Mouse (Mus musculus) intestine, embryonic 15.5 days (tissue): ENCODE data around the gene Ascc1. TPM values are rescaled to one million over a fixed set of nuclear protein-coding genes. Genes with fewer than 3 reads are reported as not detected.

Source experiments
- ATAC-seq: fragments of 200-750 bp; cut with Nextera tagmentation; 2 replicates; pipeline ENCODE4 v1.8.0; 2017; ENCODE audit warnings: moderate TSS enrichment, moderate library complexity
- H3K27ac ChIP-seq: fragments of 300-500 bp; sonication (generic); 2 replicates; pipeline ENCODE4 v1.5.1; 2015; ENCODE audit warnings: mild to moderate bottlenecking, inconsistent platforms
- H3K27me3 ChIP-seq: fragments of 300-500 bp; sonication (generic); replicated peaks from 2 replicates; pipeline ENCODE4 v1.6.1; 2015; ENCODE audit warnings: inconsistent platforms
- H3K36me3 ChIP-seq: fragments of 300-500 bp; sonication (generic); 2 replicates; pipeline ENCODE4 v1.6.1; 2015; ENCODE audit warnings: inconsistent platforms
- H3K4me1 ChIP-seq: fragments of 300-500 bp; sonication (generic); replicated peaks from 2 replicates; pipeline ENCODE4 v1.6.1; 2015; ENCODE audit warnings: inconsistent platforms
- H3K4me2 ChIP-seq: fragments of 300-500 bp; sonication (generic); replicated peaks from 2 replicates; pipeline ENCODE4 v1.6.1; 2015; ENCODE audit warnings: mild to moderate bottlenecking, inconsistent platforms
- H3K4me3 ChIP-seq: fragments of 300-500 bp; sonication (generic); replicated peaks from 2 replicates; pipeline ENCODE4 v1.5.1; 2015; ENCODE audit warnings: inconsistent platforms
- H3K9ac ChIP-seq: fragments of 300-500 bp; sonication (generic); 2 replicates; pipeline ENCODE4 v1.6.1; 2015; ENCODE audit warnings: inconsistent platforms
- H3K9me3 ChIP-seq: fragments of 300-500 bp; sonication (generic); 2 replicates; pipeline ENCODE4 v1.6.1; 2016; ENCODE audit warnings: inconsistent platforms
- WGBS: fragments of 180-500 bp; shearing (Covaris S2); methylation state at CpG from one replicate; pipeline ENCODE4 v1.1.7; 2015; 5-methylcytosine and 5-hydroxymethylcytosine counted together
- polyA plus RNA-seq: library from polyadenylated mRNA; unstranded; fragments of >200 nt; fragmentation: Nextera tagmentation; extraction: Ambion mirVana; gene quantifications from 2 replicates; pipeline ENCODE4 v1.2.1, GENCODE M21; 2015

Gene Ascc1
- polyA plus RNA-seq, 1 experiment from 2014 or later, result 45.3 TPM

- H3K9ac ChIP-seq, result no peak overlapping the region
- no peak for ATAC-seq
- WGBS, result 81% methylated on average over 8 of the region's 8 CpGs
Measured at GRCm38 (mm10) chr10:60109989-60110388, 107.4 kb downstream of the Ascc1 start.

DNA sequence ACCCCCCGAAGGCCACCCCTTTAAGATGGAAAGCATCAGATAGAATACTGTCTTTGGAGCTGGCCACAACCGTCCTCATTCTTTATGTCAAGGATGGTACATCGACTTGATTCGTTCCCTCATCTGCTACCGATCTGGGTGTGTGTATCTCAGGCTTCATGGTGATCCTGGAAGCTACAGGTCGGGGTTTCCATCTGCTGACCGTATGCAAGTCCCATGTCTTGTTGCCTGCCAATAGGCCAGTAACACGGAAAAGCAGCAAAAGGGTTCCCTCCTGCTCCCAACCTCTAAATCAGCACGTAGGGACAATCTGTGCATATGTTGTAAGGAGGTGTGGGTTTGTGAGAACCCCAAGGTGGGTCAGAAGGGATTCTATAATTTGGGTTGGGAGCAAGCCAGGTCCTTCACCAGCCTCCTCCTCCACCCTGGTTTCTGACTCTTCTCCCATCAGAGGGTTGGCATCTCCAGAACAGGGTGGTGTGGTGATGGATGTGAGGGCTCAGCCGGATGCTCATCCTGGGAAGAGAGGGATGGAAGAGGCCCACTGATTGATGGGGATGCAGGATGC, 108.4 kb downstream of the Ascc1 start:
- H3K4me2 ChIP-seq, result no peak overlapping the region
- peaks cover 20% of the 10 kb centered on the region for H3K4me1 ChIP-seq
- peaks cover 21% of the 10 kb centered on the region for H3K27me3 ChIP-seq
- H3K4me3 ChIP-seq, result no peak overlapping the region
- H3K27ac ChIP-seq, result no peak overlapping the region
- H3K36me3 ChIP-seq, result no peaks in the 10 kb centered on the region
- no peaks in the 10 kb centered on the region for H3K9me3 ChIP-seq
- WGBS, result 90% methylated on average over 10 of the region's 10 CpGs
- ATAC-seq, result no peak
- H3K9ac ChIP-seq, result no peak overlapping the region

More at GRCm38 (mm10) chr10:60109989-60110388, 107.4 kb downstream of the Ascc1 start:
- Histone ChIP-seq H3K4me1 (peaks cover 13% of the 10 kb centered on the region), H3K9me3 (no peaks in the 10 kb centered on the region), H3K27ac (no peak overlapping the region), H3K36me3 (no peaks in the 10 kb centered on the region), H3K27me3 (peaks cover 29% of the 10 kb centered on the region), H3K4me3 (no peak overlapping the region), H3K4me2 (no peak overlapping the region)

DNA sequence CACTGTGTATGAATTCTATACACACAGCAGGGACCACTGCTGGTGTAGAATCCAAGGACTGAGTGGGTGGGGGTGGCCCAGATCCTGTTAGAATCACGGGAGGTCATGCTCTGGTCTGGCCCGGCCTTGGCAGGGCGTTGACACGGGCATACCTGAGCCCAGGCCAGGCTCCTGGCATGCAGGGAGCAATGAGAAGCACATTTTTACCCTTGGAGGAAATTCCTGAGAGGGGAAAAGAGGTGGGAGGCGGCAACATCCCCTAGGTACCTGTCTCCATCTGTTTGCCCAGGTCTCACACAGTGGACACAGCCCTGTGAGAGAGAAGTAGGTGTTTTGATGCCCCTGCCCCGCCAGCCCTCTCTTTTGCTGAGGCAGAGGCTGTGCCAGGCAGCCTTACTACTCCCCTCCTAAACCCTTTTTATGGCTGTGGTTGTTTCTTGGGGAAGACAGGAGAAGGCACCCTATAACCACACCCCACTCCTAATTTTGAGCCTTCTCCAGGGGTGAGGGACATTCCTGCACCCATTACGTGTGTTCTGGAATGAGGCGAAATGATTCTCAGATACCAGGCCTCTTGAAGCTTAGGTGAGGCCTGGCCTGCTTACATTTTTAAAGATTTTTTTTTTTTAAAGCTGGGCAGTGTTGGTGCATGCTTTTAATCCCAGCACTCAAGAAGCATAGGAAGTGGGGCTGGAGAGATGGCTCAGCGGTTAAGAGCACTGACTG, 111.5 kb downstream of the Ascc1 start:
- no peak for ATAC-seq
- Histone ChIP-seq H3K9me3 (no peaks in the 10 kb centered on the region), H3K4me3 (no peak overlapping the region), H3K4me1 (peaks cover 11% of the 10 kb centered on the region), H3K9ac (no peak overlapping the region), H3K36me3 (no peaks in the 10 kb centered on the region), H3K27ac (no peak overlapping the region), H3K27me3 (no peaks in the 10 kb centered on the region; the same call in 1 of the 2 replicates), H3K4me2 (no peak overlapping the region)
- 85% methylated on average over 9 of the region's 9 CpGs for WGBS

DNA sequence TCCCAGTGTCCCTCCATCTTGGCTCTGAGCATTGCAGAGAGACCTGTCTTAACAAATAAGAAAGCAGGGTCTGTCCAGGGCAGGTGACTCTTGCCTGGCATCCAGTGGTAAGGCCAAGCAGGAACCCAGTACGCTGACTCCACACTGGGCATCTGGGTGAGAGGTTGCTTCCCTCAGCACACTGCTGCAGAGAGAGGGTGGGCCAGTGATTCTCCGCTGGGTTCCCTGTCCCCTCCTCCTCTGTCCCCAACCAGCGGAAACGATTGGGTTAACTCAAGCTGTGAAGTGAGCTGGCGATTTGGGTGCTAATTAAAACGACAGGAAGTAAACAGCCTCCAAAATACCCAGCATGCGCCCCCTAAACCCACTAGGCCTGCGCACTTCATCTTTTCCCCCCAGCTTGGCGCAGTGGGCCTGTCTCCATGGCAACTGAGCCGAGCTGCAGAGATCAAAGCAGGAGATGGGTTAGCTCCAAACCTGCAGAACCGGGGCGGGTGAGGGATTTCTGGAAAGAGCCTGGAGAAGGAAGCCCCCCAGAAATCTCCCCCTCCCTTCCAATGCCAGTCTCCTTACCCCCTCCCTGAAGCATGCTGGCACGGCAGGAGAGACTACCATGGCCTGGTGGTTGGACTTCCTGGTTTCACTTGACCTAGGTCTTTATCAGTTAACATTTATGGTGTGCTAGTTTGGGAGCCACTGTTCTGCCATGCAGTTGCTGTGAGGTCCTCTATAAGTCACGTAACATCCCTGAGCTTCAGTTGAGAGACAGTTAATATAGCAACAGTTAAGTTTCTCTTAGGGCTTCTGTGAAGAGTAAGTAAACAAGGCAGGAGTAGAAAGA, 113.0 kb downstream of the Ascc1 start:
- Histone ChIP-seq H3K36me3 (no peaks in the 10 kb centered on the region), H3K27ac (no peak overlapping the region), H3K9ac (no peak overlapping the region), H3K4me2 (peak overlapping the region; percentile 41), H3K4me1 (peaks cover 11% of the 10 kb centered on the region), H3K4me3 (no peak overlapping the region), H3K9me3 (no peaks in the 10 kb centered on the region), H3K27me3 (no peaks in the 10 kb centered on the region; the same call in 1 of the 2 replicates)
- peak; percentile 47 for ATAC-seq
- 18% methylated on average over 14 of the region's 14 CpGs for WGBS

DNA sequence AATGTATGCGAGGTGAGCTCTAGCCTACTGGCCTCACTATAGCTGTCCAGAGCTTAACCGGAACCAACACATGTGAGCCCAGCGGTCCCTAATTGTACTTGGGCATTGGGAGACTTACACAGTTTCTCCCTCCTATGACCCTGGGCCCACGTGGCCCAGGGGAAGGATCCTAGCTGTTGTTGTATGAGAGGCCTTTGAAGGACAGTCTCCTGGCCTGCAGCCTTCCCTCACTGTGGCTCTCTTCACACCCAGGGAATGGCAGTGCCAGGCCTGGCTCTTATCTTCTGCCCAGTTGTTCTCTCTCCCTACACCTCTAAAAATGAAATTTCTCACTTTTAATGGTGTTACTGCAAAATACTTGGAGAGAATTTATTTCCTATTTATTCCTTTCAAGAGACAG, 114.4 kb downstream of the Ascc1 start:
- ATAC-seq, result no peak
- H3K4me1 ChIP-seq, result peaks cover 11% of the 10 kb centered on the region
- H3K9me3 ChIP-seq, result no peaks in the 10 kb centered on the region
- no peak overlapping the region for H3K4me2 ChIP-seq
- H3K4me3 ChIP-seq, result no peak overlapping the region
- H3K9ac ChIP-seq, result no peak overlapping the region
- no peak overlapping the region for H3K27ac ChIP-seq
- H3K27me3 ChIP-seq, result no peaks in the 10 kb centered on the region; the same call in 1 of the 2 replicates
- no peaks in the 10 kb centered on the region for H3K36me3 ChIP-seq
- 51% methylated on average over 4 of the region's 4 CpGs for WGBS

DNA sequence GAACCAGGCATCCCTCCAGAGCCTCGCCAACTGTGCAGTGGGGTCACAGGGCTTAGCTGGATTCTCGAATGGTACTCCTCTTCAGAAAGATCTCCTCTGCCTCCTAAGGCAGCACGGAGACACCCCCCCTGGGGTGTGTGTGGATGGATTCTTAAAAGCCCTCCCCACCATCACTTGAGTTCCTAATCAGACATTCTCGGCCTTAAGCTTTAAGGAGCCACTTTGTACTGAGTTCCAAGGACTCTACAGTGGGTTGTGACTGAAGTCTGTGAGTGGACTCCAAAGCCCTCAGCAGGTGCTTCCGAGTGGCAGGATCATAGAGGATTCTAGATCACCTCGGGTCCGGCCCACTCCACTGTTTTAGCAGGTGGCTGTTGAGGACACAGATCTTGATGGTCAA, 115.9 kb downstream of the Ascc1 start:
- Histone ChIP-seq H3K9ac (no peak overlapping the region), H3K27ac (no peak overlapping the region), H3K36me3 (no peaks in the 10 kb centered on the region), H3K4me2 (no peak overlapping the region), H3K4me1 (peaks cover 11% of the 10 kb centered on the region), H3K27me3 (no peaks in the 10 kb centered on the region; the same call in 1 of the 2 replicates), H3K4me3 (no peak overlapping the region), H3K9me3 (no peaks in the 10 kb centered on the region)
- ATAC-seq, result no peak
- WGBS, result 75% methylated on average over 7 of the region's 7 CpGs

- no peaks in the 10 kb centered on the region for H3K36me3 ChIP-seq
- H3K27ac ChIP-seq, result no peak overlapping the region
- H3K9ac ChIP-seq, result no peak overlapping the region
- H3K27me3 ChIP-seq, result no peaks in the 10 kb centered on the region; the same call in 1 of the 2 replicates
- no peak overlapping the region for H3K4me3 ChIP-seq
- H3K9me3 ChIP-seq, result no peaks in the 10 kb centered on the region
- no peak for ATAC-seq
- 84% methylated on average over 4 of the region's 4 CpGs for WGBS
- H3K4me2 ChIP-seq, result no peak overlapping the region
- peaks cover 7% of the 10 kb centered on the region for H3K4me1 ChIP-seq
Measured at GRCm38 (mm10) chr10:60120630-60121029, 118.0 kb downstream of the Ascc1 start.

- H3K4me2 ChIP-seq, result no peak overlapping the region
- H3K27ac ChIP-seq, result no peak overlapping the region
- H3K36me3 ChIP-seq, result no peaks in the 10 kb centered on the region
- H3K4me3 ChIP-seq, result no peak overlapping the region
- H3K4me1 ChIP-seq, result 0 out of 2 replicates have a peak, but pooled peaks cover 5% of the 10 kb centered on the region
- H3K9me3 ChIP-seq, result no peaks in the 10 kb centered on the region
- no peak for ATAC-seq
- 68% methylated on average over 6 of the region's 6 CpGs for WGBS
- no peaks in the 10 kb centered on the region for H3K27me3 ChIP-seq
- no peak overlapping the region for H3K9ac ChIP-seq
Measured at GRCm38 (mm10) chr10:60124078-60124477, 121.5 kb downstream of the Ascc1 start.

DNA sequence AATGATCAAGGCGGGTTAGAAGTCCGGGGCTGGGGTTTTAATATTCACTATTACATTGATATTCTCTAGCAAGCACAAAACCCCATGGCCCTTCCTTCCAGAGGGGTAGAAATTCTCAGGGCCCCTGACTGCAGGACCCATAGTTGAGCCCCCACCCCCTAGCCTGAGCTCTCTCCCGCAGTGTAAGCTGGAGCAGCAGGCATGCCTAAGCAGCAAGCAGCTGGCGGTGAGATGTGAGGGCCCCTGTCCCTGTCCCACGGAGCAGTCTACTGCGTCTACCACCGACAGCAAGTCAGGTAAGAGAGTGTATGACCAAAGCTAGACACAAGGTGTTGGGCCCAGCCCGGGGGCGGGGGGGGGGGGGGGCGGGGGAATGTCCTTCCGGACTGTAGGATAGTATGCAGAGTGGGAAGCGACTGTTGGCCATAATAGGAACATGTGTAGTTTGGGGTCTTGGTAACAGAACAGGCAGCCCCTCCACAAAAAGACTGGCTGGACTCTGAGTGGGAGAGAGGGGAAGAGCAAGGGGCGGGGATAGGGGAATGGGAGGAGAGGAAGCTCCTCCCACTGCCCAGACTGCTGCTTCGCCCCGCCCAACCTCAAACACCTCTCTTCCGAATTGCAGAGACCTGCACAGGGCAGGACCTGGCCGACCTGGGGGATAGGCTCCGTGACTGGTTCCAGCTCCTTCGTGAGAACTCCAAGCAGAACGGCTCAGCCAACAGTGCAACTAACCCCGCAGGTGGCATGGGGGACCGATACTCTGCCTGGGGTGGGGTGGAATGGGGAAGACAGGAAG, 123.1 kb downstream of the Ascc1 start:
- Histone ChIP-seq H3K27ac (no peak overlapping the region), H3K4me3 (peak overlapping the region; percentile 15; the same call in 1 of the 2 replicates), H3K4me2 (peak overlapping the region; percentile 49), H3K36me3 (no peaks in the 10 kb centered on the region), H3K9ac (no peak overlapping the region), H3K9me3 (no peaks in the 10 kb centered on the region), H3K4me1 (0 out of 2 replicates have a peak, but pooled peaks cover 5% of the 10 kb centered on the region), H3K27me3 (no peaks in the 10 kb centered on the region)
- 20% methylated on average over 22 of the region's 22 CpGs for WGBS
- peak; percentile 72 for ATAC-seq

DNA sequence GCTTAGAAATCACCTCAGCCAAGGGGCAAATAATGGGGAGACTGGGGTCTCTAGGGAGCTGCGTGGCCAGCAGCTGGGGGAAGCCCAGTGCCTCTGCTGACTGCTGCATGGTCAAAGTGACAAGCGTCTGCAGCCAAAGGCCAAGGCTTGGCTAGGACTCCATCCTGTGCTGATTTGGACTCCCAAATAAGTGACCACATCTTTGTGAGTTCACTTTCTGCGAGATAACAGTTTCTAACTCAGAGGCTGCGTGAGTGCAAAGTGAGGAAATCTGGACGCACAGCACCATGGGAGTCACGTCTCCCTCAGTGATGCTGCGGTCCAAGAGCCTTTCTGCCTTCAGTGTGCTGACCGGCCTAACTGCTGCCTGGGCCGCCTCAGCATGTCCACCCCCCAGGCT, 125.7 kb downstream of the Ascc1 start:
- H3K36me3 ChIP-seq, result no peaks in the 10 kb centered on the region
- no peaks in the 10 kb centered on the region for H3K27me3 ChIP-seq
- 0 out of 2 replicates have a peak, but pooled peaks cover 6% of the 10 kb centered on the region for H3K4me1 ChIP-seq
- H3K9me3 ChIP-seq, result no peaks in the 10 kb centered on the region
- H3K9ac ChIP-seq, result no peak overlapping the region
- no peak overlapping the region for H3K4me3 ChIP-seq
- WGBS, result 86% methylated on average over 9 of the region's 9 CpGs
- H3K4me2 ChIP-seq, result no peak overlapping the region
- H3K27ac ChIP-seq, result no peak overlapping the region
- no peak for ATAC-seq

- Histone ChIP-seq H3K27me3 (no peaks in the 10 kb centered on the region), H3K9me3 (no peaks in the 10 kb centered on the region), H3K4me2 (no peak overlapping the region), H3K9ac (no peak overlapping the region), H3K4me1 (peaks cover 13% of the 10 kb centered on the region; the same call in 1 of the 2 replicates), H3K36me3 (no peaks in the 10 kb centered on the region), H3K27ac (no peak overlapping the region), H3K4me3 (no peak overlapping the region)
- ATAC-seq, result no peak
- 89% methylated on average over 4 of the region's 4 CpGs for WGBS
Measured at GRCm38 (mm10) chr10:60130504-60130903, 127.9 kb downstream of the Ascc1 start.
